Mouse (Mus musculus) mature B cell (primary cell): ENCODE data around the gene Mgl2.

Experiments used
- in situ Hi-C: fragments of 300-500 bp; cut with MboI; formaldehyde crosslinking; loops from 2 replicates; pipeline ENCODE4 v1.14.3; 2019

The Mgl2 gene

GRCm38 (mm10) chr11:70171181-70171580, 41.1 kb downstream of the Mgl2 start:
- in situ Hi-C loops: no loop called here

- in situ Hi-C loops: no loop called here
Observed at GRCm38 (mm10) chr11:70171847-70172246, 41.7 kb downstream of the Mgl2 start.

GRCm38 (mm10) chr11:70172298-70172697, 42.2 kb downstream of the Mgl2 start:
- in situ Hi-C loops: no loop called here

- in situ Hi-C loops: no loop called here
Observed at GRCm38 (mm10) chr11:70174491-70174890, 44.4 kb downstream of the Mgl2 start.

GRCm38 (mm10) chr11:70177647-70178046, 47.5 kb downstream of the Mgl2 start:
- in situ Hi-C loops: no loop called here

- in situ Hi-C loops: no loop called here
Observed at GRCm38 (mm10) chr11:70178311-70178710, 48.2 kb downstream of the Mgl2 start.

GRCm38 (mm10) chr11:70178756-70179155, 48.6 kb downstream of the Mgl2 start:
- in situ Hi-C loops: no loop called here

GRCm38 (mm10) chr11:70179401-70179800, 49.3 kb downstream of the Mgl2 start:
- in situ Hi-C loops: no loop called here

- in situ Hi-C loops: no loop called here
Observed at GRCm38 (mm10) chr11:70180496-70180895, 50.4 kb downstream of the Mgl2 start.

- in situ Hi-C loops: no loop called here
Observed at GRCm38 (mm10) chr11:70185120-70185519, 55.0 kb downstream of the Mgl2 start.
